Mouse (Mus musculus) lung, adult 2 months (tissue): ENCODE results near the gene Phkg2.

ENCODE experiments used
- CTCF ChIP-seq: fragments of 200-500 bp; IDR thresholded peaks from 2 replicates; pipeline ENCODE4 v1.5.1; 2011; ENCODE audit warnings: mild to moderate bottlenecking, low read length, control low read depth; ENCODE audit not compliant: insufficient read depth
- POLR2A ChIP-seq: fragments of 200-500 bp; IDR thresholded peaks from 2 replicates; pipeline ENCODE4 v1.6.1; 2011; ENCODE audit warnings: low read depth, mild to moderate bottlenecking, control low read depth, low read length, borderline replicate concordance; ENCODE audit errors: extremely low read depth

DNA sequence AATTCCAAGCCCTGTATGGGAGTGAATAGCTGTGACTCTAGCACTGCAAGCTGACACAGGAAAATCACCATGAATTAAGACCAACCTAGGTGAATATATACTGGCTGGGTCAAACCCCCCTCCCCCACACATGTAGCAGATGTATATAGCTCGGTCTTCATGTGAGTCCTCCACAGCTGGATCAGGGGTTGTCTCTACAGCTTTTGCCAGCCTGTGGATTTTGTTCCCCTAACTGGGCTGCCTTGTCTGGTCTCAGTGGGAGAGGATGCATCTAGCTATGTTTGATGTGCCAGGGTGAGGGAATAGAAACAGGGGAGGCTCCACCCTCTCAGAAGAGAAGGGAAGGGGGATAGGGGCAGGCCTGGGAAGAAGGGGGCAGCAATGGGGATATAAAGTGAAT is 43.2 kb downstream of the Phkg2 start:
- TF ChIP-seq CTCF (no peak), POLR2A (no peak)
